Mouse (Mus musculus) liver, adult 2 months (tissue): ENCODE results near the gene Gm10644. TPM values are rescaled to one million over a fixed set of nuclear protein-coding genes. Genes with fewer than 3 reads are reported as not detected.
A peak's percentile ranks its signal among the peaks of the same experiment; 100 is the strongest.

Experiments used
- DNase-seq: peaks from one replicate; pipeline ENCODE4 v3.0.0-alpha.2; 2011; ENCODE audit warnings: low read depth, low spot score; ENCODE audit errors: extremely low read depth
- H3K27ac ChIP-seq: fragments of 200-500 bp; replicated peaks from 2 replicates; pipeline ENCODE4 v1.5.1; 2012; ENCODE audit warnings: low read depth, mild to moderate bottlenecking, control low read depth, inconsistent platforms, low read length; ENCODE audit not compliant: insufficient read depth
- H3K27me3 ChIP-seq: fragments of 200-500 bp; 2 replicates; pipeline ENCODE4 v1.6.1; 2012; ENCODE audit warnings: mild to moderate bottlenecking, moderate library complexity, low read length, inconsistent platforms; ENCODE audit not compliant: control insufficient read depth, insufficient read depth
- H3K36me3 ChIP-seq: fragments of 200-500 bp; 2 replicates; pipeline ENCODE4 v1.6.1; 2012; ENCODE audit warnings: low read length, inconsistent platforms; ENCODE audit not compliant: control insufficient read depth, insufficient read depth
- H3K4me1 ChIP-seq: fragments of 200-500 bp; 2 replicates; pipeline ENCODE4 v1.6.1; 2011; ENCODE audit warnings: low read length; ENCODE audit not compliant: control insufficient read depth, insufficient read depth
- H3K4me3 ChIP-seq: fragments of 200-500 bp; 2 replicates; pipeline ENCODE4 v1.5.1; 2011; ENCODE audit warnings: low read depth, mild to moderate bottlenecking, control low read depth, low read length, moderate library complexity; ENCODE audit not compliant: insufficient read depth
- H3K79me2 ChIP-seq: fragments of 200-500 bp; 2 replicates; pipeline ENCODE4 v1.6.1; 2012; ENCODE audit warnings: inconsistent platforms, mild to moderate bottlenecking, low read length, moderate library complexity; ENCODE audit not compliant: control insufficient read depth, insufficient read depth
- H3K9ac ChIP-seq: fragments of 200-500 bp; 2 replicates; pipeline ENCODE4 v1.6.1; 2012; ENCODE audit warnings: low read depth, mild to moderate bottlenecking, control low read depth, inconsistent platforms, low read length
- CTCF ChIP-seq: fragments of 200-500 bp; IDR thresholded peaks from 2 replicates; pipeline ENCODE4 v1.5.1; 2011; ENCODE audit warnings: low read depth, low read length, control low read depth
- POLR2A ChIP-seq: fragments of 200-500 bp; IDR thresholded peaks from 2 replicates; pipeline ENCODE4 v1.6.1; 2011; ENCODE audit warnings: low read length, control low read depth; ENCODE audit not compliant: insufficient read depth; ENCODE audit errors: extremely low read depth
- WGBS: fragments of 180-500 bp; shearing (Covaris S2); methylation state at CpG from one replicate; pipeline ENCODE4 v1.1.7; 2018; 5-methylcytosine and 5-hydroxymethylcytosine counted together
- polyA plus RNA-seq: library from polyadenylated mRNA; depleted of rRNA; stranded (reverse); fragments of >200 nt; gene quantifications from 2 replicates; pipeline ENCODE4 v1.2.3, GENCODE M21; 2012
- total RNA-seq: library from RNA; depleted of rRNA; stranded (reverse); fragments of >200 nt; gene quantifications from 2 replicates; pipeline ENCODE4 v1.2.3, GENCODE M21; 2014

Gene Gm10644
- total and polyA plus RNA-seq, 2 experiments = 1.8 to 4.0 TPM

GRCm38 (mm10) chr8:83921558-83921957 is 33.4 kb downstream of the Gm10644 start:
- H3K79me2 ChIP-seq = no peaks in the 10 kb centered on the region
- DNase-seq = peak; percentile 47
- no peak overlapping the region for H3K9ac ChIP-seq
- no peaks in the 10 kb centered on the region for H3K4me1 ChIP-seq
- no peak overlapping the region for H3K27ac ChIP-seq
- no peak for TF ChIP-seq POLR2A
- TF ChIP-seq CTCF = peak; percentile 52; the same call in 1 of the 2 replicates
- no peaks in the 10 kb centered on the region for H3K36me3 ChIP-seq
- H3K4me3 ChIP-seq = no peak overlapping the region
- WGBS = 84% methylated on average over 3 of the region's 3 CpGs
- H3K27me3 ChIP-seq = no peaks in the 10 kb centered on the region

- H3K4me3 ChIP-seq = no peak overlapping the region
- H3K27ac ChIP-seq = no peak overlapping the region
- H3K79me2 ChIP-seq = no peaks in the 10 kb centered on the region
- DNase-seq = no peak
- H3K9ac ChIP-seq = no peak overlapping the region
- no peak for TF ChIP-seq CTCF
- no peak for TF ChIP-seq POLR2A
- 75% methylated on average over 6 of the region's 6 CpGs for WGBS
- no peaks in the 10 kb centered on the region for H3K4me1 ChIP-seq
- no peaks in the 10 kb centered on the region for H3K36me3 ChIP-seq
- H3K27me3 ChIP-seq = 0 out of 2 replicates have a peak, but pooled peaks cover 2% of the 10 kb centered on the region
Measured at GRCm38 (mm10) chr8:83917566-83917965, 37.4 kb downstream of the Gm10644 start.

- Histone ChIP-seq H3K36me3 (no peaks in the 10 kb centered on the region), H3K79me2 (no peaks in the 10 kb centered on the region), H3K27ac (no peak overlapping the region), H3K9ac (no peak overlapping the region), H3K4me1 (no peaks in the 10 kb centered on the region), H3K27me3 (0 out of 2 replicates have a peak, but pooled peaks cover 2% of the 10 kb centered on the region), H3K4me3 (no peak overlapping the region)
- TF ChIP-seq POLR2A (no peak), CTCF (no peak)
- no peak for DNase-seq
- 70% methylated on average over 5 of the region's 5 CpGs for WGBS
Measured at GRCm38 (mm10) chr8:83916015-83916414, 39.0 kb downstream of the Gm10644 start.

GRCm38 (mm10) chr8:83914860-83915259 is 40.1 kb downstream of the Gm10644 start:
- no peaks in the 10 kb centered on the region for H3K79me2 ChIP-seq
- H3K4me3 ChIP-seq = no peak overlapping the region
- 65% methylated on average over 5 of the region's 5 CpGs for WGBS
- H3K9ac ChIP-seq = no peak overlapping the region
- 0 out of 2 replicates have a peak, but pooled peaks cover 2% of the 10 kb centered on the region for H3K27me3 ChIP-seq
- DNase-seq = peak; percentile 6
- no peaks in the 10 kb centered on the region for H3K36me3 ChIP-seq
- no peak overlapping the region; the same call in 1 of the 2 replicates for H3K27ac ChIP-seq
- no peak for TF ChIP-seq POLR2A
- TF ChIP-seq CTCF = no peak
- H3K4me1 ChIP-seq = no peaks in the 10 kb centered on the region

- DNase-seq = no peak
- TF ChIP-seq POLR2A = no peak
- no peak for TF ChIP-seq CTCF
- WGBS = 75% methylated on average over 3 of the region's 3 CpGs
- Histone ChIP-seq H3K79me2 (no peaks in the 10 kb centered on the region), H3K4me1 (no peaks in the 10 kb centered on the region), H3K9ac (no peak overlapping the region), H3K4me3 (no peak overlapping the region), H3K36me3 (no peaks in the 10 kb centered on the region), H3K27ac (no peak overlapping the region), H3K27me3 (0 out of 2 replicates have a peak, but pooled peaks cover 2% of the 10 kb centered on the region)
Measured at GRCm38 (mm10) chr8:83914232-83914631, 40.8 kb downstream of the Gm10644 start.
